Comparison of ENCODE assay signal across 8 mouse cellular contexts in genomic region chr11:67922755-67923125, GRCm38 (mm10). TPM values are rescaled to one million over a fixed set of nuclear protein-coding genes. Genes with fewer than 3 reads are reported as not detected.
DNase-seq lines count a peak whose midpoint lies in the region; ATAC-seq and TF ChIP-seq lines count a peak whose summit lies in the region.

No protein-coding gene starts in this region.

- TF ChIP-seq POLR2A in thymus, adult 2 months (IDR thresholded peaks at IDR 0.05; ENCODE audit: control insufficient read depth, extremely low read depth, insufficient read depth, low read length, poor library complexity), result no peak

- no peak for ATAC-seq in CD4-positive, CD25-positive, alpha-beta regulatory T cell, adult 4 months
- ATAC-seq in intestine, postnatal 0 days, result peak; percentile 74
- peak; percentile 74 for ATAC-seq in liver, embryonic 11.5 days (replicated peaks; ENCODE audit: low FRiP score)

- 0 out of 2 replicates have a peak, but pooled peaks cover 2% of the 10 kb centered on the region for H3K4me1 ChIP-seq in intestine, postnatal 0 days (replicated peaks; ENCODE audit: control insufficient read depth, insufficient read depth, low read length)
- no peaks in the 10 kb centered on the region; the same call in 1 of the 2 replicates for H3K4me1 ChIP-seq in liver, embryonic 11.5 days (replicated peaks; ENCODE audit: control insufficient read depth, insufficient read depth, low read length)
- peaks cover 14% of the 10 kb centered on the region for H3K4me1 ChIP-seq in thymus, adult 2 months (replicated peaks; ENCODE audit: control insufficient read depth, insufficient read depth, low read length)

- DNase-seq in CD4-positive, CD25-positive, alpha-beta regulatory T cell, adult 2 months (ENCODE audit: low read depth, low spot score), result peak; percentile 40
- peak; percentile 78 for DNase-seq in embryo, embryonic 9.5 days (ENCODE audit: extremely low spot score)
- DNase-seq in heart, adult 11 months, result peak; percentile 98
- peak; percentile 51 for DNase-seq in liver, embryonic 11.5 days (ENCODE audit: low spot score)
- peak; percentile 71 for DNase-seq in neural tube, embryonic 10.5 days (ENCODE audit: extremely low spot score, low spot score)
- peak; percentile 80 for DNase-seq in thymus, adult 2 months

- H3K4me3 ChIP-seq in intestine, postnatal 0 days (ENCODE audit: low read depth, low read length), result peak overlapping the region; percentile 86
- H3K4me3 ChIP-seq in liver, embryonic 11.5 days (ENCODE audit: low read depth, low read length), result peak overlapping the region; percentile 69
- H3K4me3 ChIP-seq in thymus, adult 2 months (ENCODE audit: control insufficient read depth, insufficient read depth, low read length), result peak overlapping the region; percentile 32

- TF ChIP-seq CTCF in intestine, postnatal 0 days (IDR thresholded peaks at IDR 0.05; ENCODE audit: low read depth), result peak; percentile 66
- TF ChIP-seq CTCF in thymus, adult 2 months (IDR thresholded peaks at IDR 0.05; ENCODE audit: borderline replicate concordance, control insufficient read depth, extremely low read depth, insufficient read depth, low read length, poor library complexity), result no peak

- peak overlapping the region; percentile 97 for H3K27ac ChIP-seq in intestine, postnatal 0 days (ENCODE audit: low read depth, low read length)
- H3K27ac ChIP-seq in liver, embryonic 11.5 days (ENCODE audit: low read depth, low read length), result no peak overlapping the region
- H3K27ac ChIP-seq in thymus, adult 2 months (ENCODE audit: control insufficient read depth, insufficient read depth, low read length), result no peak overlapping the region

- H3K4me2 ChIP-seq in intestine, postnatal 0 days (replicated peaks; ENCODE audit: low read depth), result peak overlapping the region; percentile 99
- peak overlapping the region; percentile 99 for H3K4me2 ChIP-seq in liver, embryonic 11.5 days

- H3K9ac ChIP-seq in intestine, postnatal 0 days (ENCODE audit: low read depth, low read length), result peak overlapping the region; percentile 82
- H3K9ac ChIP-seq in liver, embryonic 11.5 days (ENCODE audit: low read depth, low read length), result no peak overlapping the region

- H3K36me3 ChIP-seq in intestine, postnatal 0 days (ENCODE audit: control insufficient read depth, insufficient read depth), result no peaks in the 10 kb centered on the region
- no peaks in the 10 kb centered on the region for H3K36me3 ChIP-seq in liver, embryonic 11.5 days (ENCODE audit: control insufficient read depth, insufficient read depth, low read length)
- H3K36me3 ChIP-seq in thymus, adult 2 months (ENCODE audit: control insufficient read depth, insufficient read depth, low read length), result no peaks in the 10 kb centered on the region

- 0% methylated on average over 12 of the region's 12 CpGs for WGBS in intestine, postnatal 0 days
- WGBS in liver, embryonic 11.5 days, result under 1% methylated on average over 12 of the region's 12 CpGs
- WGBS in thymus, adult 2 months, result under 1% methylated on average over 12 of the region's 12 CpGs

- H3K27me3 ChIP-seq in intestine, postnatal 0 days (replicated peaks; ENCODE audit: control insufficient read depth, insufficient read depth, low read length), result no peaks in the 10 kb centered on the region
- H3K27me3 ChIP-seq in liver, embryonic 11.5 days (replicated peaks; ENCODE audit: control insufficient read depth, insufficient read depth, low read length), result peaks cover 33% of the 10 kb centered on the region
- peaks cover 8% of the 10 kb centered on the region; the same call in 1 of the 2 replicates for H3K27me3 ChIP-seq in thymus, adult 2 months (ENCODE audit: control insufficient read depth, insufficient read depth, low read length)

- H3K9me3 ChIP-seq in intestine, postnatal 0 days (ENCODE audit: control insufficient read depth), result no peaks in the 10 kb centered on the region
- no peaks in the 10 kb centered on the region for H3K9me3 ChIP-seq in liver, embryonic 11.5 days (ENCODE audit: control insufficient read depth, low read length)

RNA-seq across cellular contexts. Expression of gene Usp43, which starts 0.8 kb away (rescaled TPM):
- not detected for polyA plus RNA-seq in CD4-positive, CD25-positive, alpha-beta regulatory T cell, adult 4 months (2017; shearing (Covaris generic))
- 4.0 TPM in 2 replicates for polyA plus RNA-seq in intestine, postnatal 0 days (2015; fragmentation: Nextera tagmentation; extraction: Ambion mirVana)
- 0.13 and 0.16 TPM in 2 replicates for polyA plus RNA-seq in liver, embryonic 11.5 days (2014; fragmentation: Nextera tagmentation; extraction: Ambion mirVana)
- 0.28 and 0.36 TPM in 2 replicates for polyA plus RNA-seq in thymus, adult 2 months (2012; rRNA removed)

RNA-seq across cellular contexts. Expression of gene Cfap52, which starts 42.7 kb away (rescaled TPM):
- not detected for polyA plus RNA-seq in CD4-positive, CD25-positive, alpha-beta regulatory T cell, adult 4 months (2017; shearing (Covaris generic))
- polyA plus RNA-seq in intestine, postnatal 0 days (2015; fragmentation: Nextera tagmentation; extraction: Ambion mirVana), result 0.97 and 1.4 TPM in 2 replicates
- not detected in 2 replicates for polyA plus RNA-seq in liver, embryonic 11.5 days (2014; fragmentation: Nextera tagmentation; extraction: Ambion mirVana)
- 0.19 and 0.20 TPM in 2 replicates for polyA plus RNA-seq in thymus, adult 2 months (2012; rRNA removed)

RNA-seq across cellular contexts. Expression of gene Stx8, which starts 43.3 kb away (rescaled TPM):
- 10 to 100 TPM; 51.2 to 57.7 TPM for polyA plus RNA-seq in CD4-positive, CD25-positive, alpha-beta regulatory T cell, adult 4 months (2017; shearing (Covaris generic))
- 79.1 and 82.0 TPM in 2 replicates for polyA plus RNA-seq in intestine, postnatal 0 days (2015; fragmentation: Nextera tagmentation; extraction: Ambion mirVana)
- polyA plus RNA-seq in liver, embryonic 11.5 days (2014; fragmentation: Nextera tagmentation; extraction: Ambion mirVana), result 43.2 and 45.8 TPM in 2 replicates
- polyA plus RNA-seq in thymus, adult 2 months (2012; rRNA removed), result 6.4 and 8.2 TPM in 2 replicates

Comparison
In these comparisons a context has a peak if more than half of its experiments do, and no peak if none do; other contexts are left out.
1. DNase-seq: peak in every context shown above with its lines; median percentile 98 in heart, adult 11 months; 80 in thymus, adult 2 months; 78 in embryo, embryonic 9.5 days; 71 in neural tube, embryonic 10.5 days; 51 in liver, embryonic 11.5 days; 40 in CD4-positive, CD25-positive, alpha-beta regulatory T cell, adult 2 months.
2. H3K4me3 ChIP-seq: peak in every context shown above with its lines; median percentile 86 in intestine, postnatal 0 days; 69 in liver, embryonic 11.5 days; 32 in thymus, adult 2 months.